Mouse (Mus musculus): ENCODE data around the gene Lce1e.

- TF ChIP-seq ZNF384 (IDR thresholded peaks at IDR 0.05; ENCODE audit: low read depth, low read length), result no peak
- no peak for TF ChIP-seq MAFK (IDR thresholded peaks at IDR 0.05; ENCODE audit: insufficient read depth, low read depth, low read length)
These were observed 30.1 kb upstream of the Lce1e start, which contains the start of gene Gm38119 for GRCm38 (mm10) chr3:92738996-92739395.
